Mouse (Mus musculus): ENCODE results near the gene Atp6v1b1.

Atp6v1b1 gene

GRCm38 (mm10) chr6:83717026-83717425, 25.8 kb upstream of the Atp6v1b1 start:
- no peak for DNase-seq

- DNase-seq: no peak
Measured at GRCm38 (mm10) chr6:83722526-83722925, 20.3 kb upstream of the Atp6v1b1 start.

DNA sequence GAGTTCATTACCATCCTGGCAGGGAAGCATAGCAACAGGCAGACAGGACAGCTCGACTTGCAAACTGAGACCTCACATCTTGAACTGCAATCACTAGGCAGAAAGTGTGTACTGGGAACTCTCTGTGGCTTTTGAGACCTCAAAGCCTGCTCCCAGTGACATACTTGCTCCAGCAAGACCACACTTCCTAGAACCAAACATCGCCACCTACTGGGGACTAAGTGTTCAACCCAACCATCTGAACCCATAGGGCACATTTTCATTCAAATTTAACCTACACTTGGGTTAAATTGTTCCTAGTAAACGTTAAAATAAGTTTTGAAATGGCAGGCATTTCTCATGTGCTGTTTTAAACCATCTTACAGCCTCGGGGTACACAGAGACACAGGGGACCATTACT, 15.6 kb upstream of the Atp6v1b1 start:
- DNase-seq: no peak

DNA sequence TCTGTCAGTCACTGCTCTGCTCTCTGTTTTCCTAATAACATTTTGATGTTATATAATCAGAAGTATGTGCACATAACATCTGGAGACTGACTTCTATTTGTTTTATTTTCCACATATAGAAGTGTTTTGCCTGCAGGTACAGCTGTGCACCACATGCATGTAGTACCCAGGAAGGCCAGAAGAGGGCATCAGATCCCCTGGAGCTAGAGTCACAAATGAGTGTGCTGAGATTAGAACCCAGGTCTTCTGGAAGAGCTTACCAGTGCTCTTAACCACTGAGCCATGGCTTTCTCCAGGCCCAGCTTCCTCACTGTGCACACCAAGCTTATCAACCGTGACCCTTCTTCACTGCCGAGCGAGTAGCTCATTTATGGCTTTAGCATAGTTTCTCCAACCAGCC, 14.3 kb upstream of the Atp6v1b1 start:
- peak; percentile 40 for DNase-seq

- DNase-seq: no peak
Measured at GRCm38 (mm10) chr6:83729350-83729970, 13.3 kb upstream of the Atp6v1b1 start.

DNA sequence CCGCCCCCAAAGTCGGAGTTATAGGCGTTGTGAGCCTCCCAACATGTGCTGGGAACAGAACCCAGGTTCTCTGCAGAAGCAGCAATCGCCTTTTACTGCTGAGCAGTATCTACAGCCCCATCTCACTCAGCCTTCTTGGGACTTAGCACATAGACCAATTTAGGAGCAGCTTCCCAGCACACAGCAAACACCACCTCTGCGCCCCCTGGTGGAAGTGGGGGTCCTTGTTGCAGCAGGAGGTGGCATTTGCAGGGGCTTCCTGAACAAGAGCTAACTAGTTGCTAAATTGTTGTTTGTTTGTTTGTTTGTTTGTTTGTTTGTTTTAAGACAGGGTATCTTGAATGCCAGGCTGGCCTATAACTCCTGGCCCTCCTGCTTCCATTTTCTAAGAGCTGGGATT, 11.7 kb upstream of the Atp6v1b1 start:
- DNase-seq: peak; percentile 71

DNA sequence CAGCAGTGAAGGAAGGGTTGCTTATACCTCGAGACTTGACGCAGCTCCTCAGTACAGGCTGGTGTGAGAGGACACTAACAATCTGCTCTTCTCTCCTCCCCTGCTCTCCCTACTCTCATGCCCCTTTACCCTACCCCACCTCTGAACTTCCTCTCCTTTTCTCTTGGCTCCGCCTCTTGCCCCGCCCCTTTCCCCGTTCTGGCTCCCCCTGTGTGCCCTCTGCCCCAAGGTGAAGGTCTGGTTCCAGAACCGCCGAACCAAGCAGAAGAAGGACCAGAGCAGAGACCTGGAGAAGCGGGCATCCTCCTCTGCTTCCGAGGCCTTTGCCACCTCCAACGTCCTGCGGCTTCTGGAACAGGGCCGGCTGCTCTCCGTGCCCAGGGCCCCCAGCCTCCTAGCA, 5.5 kb upstream of the Atp6v1b1 start:
- DNase-seq: no peak

DNA sequence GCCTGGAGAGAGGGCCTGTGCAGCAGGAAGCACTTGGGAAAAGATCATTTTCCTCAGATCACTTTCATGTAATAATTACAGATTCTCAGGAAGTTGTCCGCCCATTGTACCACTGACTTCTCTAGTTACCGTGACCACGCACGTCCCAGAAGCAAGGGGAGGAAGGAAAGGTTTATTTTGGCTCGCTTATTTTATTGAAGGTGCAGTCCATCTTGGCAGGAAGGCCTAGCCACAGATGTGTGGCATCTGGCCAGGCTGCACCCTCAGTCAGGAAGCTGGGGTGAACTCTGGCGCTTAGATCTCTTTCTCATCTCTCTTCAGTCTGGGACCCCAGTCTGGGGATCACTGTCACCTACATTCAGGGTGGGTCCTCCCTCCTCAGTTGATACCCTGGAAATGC, 4.2 kb upstream of the Atp6v1b1 start:
- no peak for DNase-seq

GRCm38 (mm10) chr6:83743212-83743611, 422 bp downstream of the Atp6v1b1 start:
- DNase-seq: no peak

DNA sequence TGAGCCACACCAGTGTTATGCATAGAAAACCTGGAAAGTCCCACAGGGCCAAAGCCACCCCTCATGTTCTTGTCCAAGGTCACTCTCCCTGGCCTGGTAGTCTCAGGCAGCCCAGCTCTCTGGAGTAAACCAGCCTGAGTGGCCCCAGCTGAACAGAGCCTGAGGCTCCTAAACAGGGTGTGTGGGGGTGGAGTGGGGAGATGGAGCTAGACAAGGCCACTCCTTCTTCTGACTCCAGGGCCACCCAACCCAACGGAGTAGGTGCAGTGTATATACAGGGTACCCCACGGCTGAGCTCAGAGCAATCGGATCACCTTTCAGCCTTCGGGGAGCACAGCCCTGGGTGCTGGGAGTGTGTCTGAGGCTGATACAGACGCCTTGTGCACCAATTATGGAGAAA, 1.3 kb downstream of the Atp6v1b1 start:
- DNase-seq: no peak

DNA sequence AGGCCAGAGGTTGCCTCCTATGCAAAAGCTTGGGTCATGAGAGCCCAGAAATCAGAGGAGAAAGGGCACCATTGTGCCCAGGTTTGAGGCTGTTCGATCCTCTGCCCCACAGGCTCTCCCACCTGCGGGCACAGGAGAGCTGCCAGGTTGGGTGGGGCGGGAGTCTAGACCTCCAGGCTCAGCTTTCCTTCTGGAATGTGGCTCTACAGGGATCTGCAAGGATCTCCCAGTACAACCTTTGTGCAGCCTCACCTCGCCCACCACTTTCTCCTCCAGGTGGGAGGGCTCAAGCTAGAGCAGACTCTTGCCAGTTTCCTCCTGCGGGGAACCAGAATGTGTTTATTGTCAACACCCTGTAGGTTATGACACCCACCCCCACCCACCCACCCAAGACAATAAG, 1.8 kb downstream of the Atp6v1b1 start:
- no peak for DNase-seq

- no peak for DNase-seq
Measured at GRCm38 (mm10) chr6:83745466-83745865, 2.7 kb downstream of the Atp6v1b1 start.

GRCm38 (mm10) chr6:83749286-83749685, 6.5 kb downstream of the Atp6v1b1 start:
- no peak for DNase-seq

- DNase-seq: peak; percentile 61
Measured at GRCm38 (mm10) chr6:83750171-83750684, 7.4 kb downstream of the Atp6v1b1 start.

DNA sequence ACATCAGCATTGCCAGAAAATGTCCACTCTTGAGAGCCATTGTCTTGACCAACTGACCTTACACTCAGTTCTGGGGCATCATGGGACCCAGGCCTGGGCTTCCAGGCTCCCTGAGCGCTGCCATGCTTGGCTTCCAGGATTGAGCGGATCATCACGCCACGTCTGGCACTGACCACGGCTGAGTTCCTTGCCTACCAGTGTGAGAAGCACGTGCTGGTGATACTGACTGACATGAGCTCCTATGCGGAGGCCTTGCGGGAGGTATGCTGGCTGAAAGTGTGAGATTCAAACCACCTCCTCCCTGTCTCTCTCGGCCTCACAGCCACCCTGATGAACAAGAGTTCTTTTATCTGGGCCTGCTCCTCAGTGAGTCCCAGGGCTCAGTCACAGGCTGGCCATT, 13.3 kb downstream of the Atp6v1b1 start:
- DNase-seq: no peak

GRCm38 (mm10) chr6:83762344-83762743, 19.6 kb downstream of the Atp6v1b1 start, which contains the start of gene Ankrd53:
Gene Ankrd53 (plus strand): TSS chr6:83762644.
- DNase-seq: no peak

- peak; percentile 24 for DNase-seq
Measured at GRCm38 (mm10) chr6:83762880-83763431, 20.2 kb downstream of the Atp6v1b1 start.

DNA sequence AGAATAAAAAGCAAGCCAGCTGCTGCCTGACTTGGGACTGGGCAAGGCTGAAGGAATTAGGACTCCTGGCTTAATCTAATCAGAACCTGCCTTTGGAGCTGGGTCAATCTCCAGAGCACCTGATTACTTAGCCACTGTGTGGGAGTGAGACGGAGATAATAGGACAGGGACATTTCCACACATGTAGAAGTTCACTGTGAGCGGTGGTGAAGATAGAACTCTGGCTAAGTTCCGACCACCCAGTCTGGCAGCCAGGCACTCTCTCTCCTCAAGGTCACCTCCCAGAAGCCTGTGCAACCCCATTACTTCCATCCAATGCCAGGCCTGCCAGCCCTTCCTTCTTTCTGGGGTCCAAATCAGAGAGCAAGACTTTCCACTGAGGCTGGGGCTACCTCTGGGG, 24.2 kb downstream of the Atp6v1b1 start:
- no peak for DNase-seq

DNA sequence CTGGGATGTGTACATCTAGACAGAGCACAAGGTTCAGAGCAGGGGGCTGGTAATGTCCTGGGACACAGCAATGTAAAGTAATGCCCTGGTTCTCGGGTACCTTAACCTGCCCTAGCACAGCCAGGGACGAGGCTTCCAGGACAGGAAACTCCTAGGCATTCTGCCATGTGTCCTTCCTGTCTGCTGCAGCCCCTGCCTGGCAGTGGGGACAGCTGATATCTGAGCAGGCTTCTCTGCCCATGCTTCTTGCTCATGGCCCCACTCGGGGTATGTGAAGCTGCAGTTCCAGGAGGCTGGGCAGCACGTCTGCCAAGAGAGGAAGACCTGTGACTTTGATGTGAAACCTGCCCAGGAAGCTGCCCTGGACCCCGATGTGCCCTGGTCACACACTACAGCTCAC, 25.7 kb downstream of the Atp6v1b1 start:
- no peak for DNase-seq

DNA sequence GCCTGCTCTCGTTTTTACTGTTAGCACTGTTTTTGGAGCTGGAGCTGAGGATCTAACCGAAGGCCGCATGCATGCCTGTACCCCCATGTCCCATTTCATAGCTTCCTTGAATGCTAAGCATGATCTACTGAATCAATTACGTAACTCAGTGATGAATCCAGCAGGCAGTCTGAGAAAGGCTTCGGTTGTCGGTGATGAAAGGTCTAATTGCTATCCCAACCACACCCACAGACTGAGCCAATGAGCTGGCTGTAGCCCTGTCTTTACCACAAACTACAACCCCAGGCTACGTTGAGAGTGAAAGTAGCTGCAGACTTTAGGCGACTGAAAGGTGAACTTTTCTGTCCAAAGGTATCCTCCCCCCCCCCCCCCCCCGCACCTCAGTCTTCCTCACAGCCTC, 31.3 kb downstream of the Atp6v1b1 start:
- DNase-seq: peak; percentile 18

GRCm38 (mm10) chr6:83774781-83775563, 32.2 kb downstream of the Atp6v1b1 start:
- DNase-seq: peak; percentile 16

DNA sequence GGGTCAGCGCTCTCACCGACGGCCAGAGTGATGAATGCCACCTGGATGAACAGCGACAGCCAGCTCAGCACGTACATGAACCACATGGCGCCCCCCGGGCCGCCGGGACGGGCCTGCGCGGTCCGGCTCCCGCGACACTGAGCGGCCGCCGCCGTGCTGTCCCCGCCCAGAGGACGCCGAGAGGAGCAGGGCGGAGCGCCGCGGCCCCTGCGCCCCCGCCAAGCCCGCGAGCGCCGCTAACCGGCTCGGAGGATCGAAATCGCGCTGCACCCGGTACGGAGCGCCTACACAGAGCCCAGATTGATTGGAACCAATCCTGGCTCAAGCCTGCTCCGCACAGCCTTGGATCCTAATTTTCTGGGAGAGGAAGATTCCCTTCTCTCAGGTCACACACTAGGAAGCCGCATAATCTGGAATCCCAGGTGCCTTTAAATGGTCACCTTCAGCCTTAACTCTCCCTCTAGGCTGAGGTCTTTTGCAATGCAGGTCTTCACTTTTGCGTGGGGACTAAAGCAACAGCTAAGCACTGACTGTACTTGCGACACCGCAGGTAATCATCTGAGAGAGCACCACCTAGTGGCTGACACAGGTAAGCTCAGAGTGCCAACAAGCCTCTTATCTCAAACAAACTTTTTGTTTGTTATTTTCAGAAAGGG, 33.0 kb downstream of the Atp6v1b1 start, which contains the start of gene Tex261:
Gene Tex261, minus strand, starts transcription at position 176 of the 656 bp plus-strand sequence.
- peak; percentile 90 for DNase-seq

GRCm38 (mm10) chr6:83778306-83778705, 35.5 kb downstream of the Atp6v1b1 start:
- no peak for DNase-seq

Data from liver (tissue).